8 mouse cellular contexts compared by ENCODE assay signal in the genomic region with DNA sequence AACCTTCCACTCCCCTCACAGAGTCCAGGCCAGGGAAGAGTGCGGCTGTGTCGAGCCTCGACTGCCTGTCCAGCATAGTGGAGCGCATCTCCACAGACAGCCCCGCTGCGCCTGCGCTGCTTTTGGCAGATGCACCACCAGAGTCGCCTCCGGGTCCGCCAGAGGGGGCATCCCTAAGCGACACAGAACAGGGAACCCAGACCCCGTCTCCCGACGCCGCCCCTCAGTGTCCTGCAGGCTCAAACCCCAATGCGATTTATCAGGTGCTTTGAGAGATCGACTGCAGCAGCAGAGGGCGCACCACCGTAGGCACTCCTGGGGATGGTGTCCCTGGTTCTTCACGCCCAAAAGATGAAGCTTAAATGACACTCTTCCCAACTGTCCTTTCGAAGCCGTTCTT. TPM values are rescaled to one million over a fixed set of nuclear protein-coding genes. Genes with fewer than 3 reads are reported as not detected.
DNase-seq lines count a peak whose midpoint lies in the region; ATAC-seq and TF ChIP-seq lines count a peak whose summit lies in the region.

No protein-coding gene starts in this region.

- H3K36me3 ChIP-seq in kidney, embryonic 16.5 days (ENCODE audit: insufficient read depth, low read length), result no peaks in the 10 kb centered on the region
- no peaks in the 10 kb centered on the region for H3K36me3 ChIP-seq in embryonic facial prominence, embryonic 13.5 days
- no peaks in the 10 kb centered on the region for H3K36me3 ChIP-seq in limb, embryonic 13.5 days

- 1% methylated on average over 22 of the region's 22 CpGs for WGBS in kidney, embryonic 16.5 days
- 7% methylated on average over 22 of the region's 22 CpGs for WGBS in bone marrow, adult 2 months
- 3% methylated on average over 22 of the region's 22 CpGs for WGBS in embryonic facial prominence, embryonic 13.5 days
- WGBS in limb, embryonic 13.5 days, result 3% methylated on average over 22 of the region's 22 CpGs

- TF ChIP-seq POLR2A in bone marrow, adult 2 months (IDR thresholded peaks at IDR 0.05; ENCODE audit: borderline replicate concordance, control insufficient read depth, low read depth, low read length), result no peak

- H3K4me2 ChIP-seq in kidney, embryonic 16.5 days (replicated peaks; ENCODE audit: low read depth, low read length), result no peak overlapping the region
- peak overlapping the region; percentile 54 for H3K4me2 ChIP-seq in embryonic facial prominence, embryonic 13.5 days
- peak overlapping the region; percentile 55 for H3K4me2 ChIP-seq in limb, embryonic 13.5 days (replicated peaks)

- no peak overlapping the region for H3K27ac ChIP-seq in kidney, embryonic 16.5 days (ENCODE audit: low read length)
- no peak overlapping the region for H3K27ac ChIP-seq in bone marrow, adult 2 months (ENCODE audit: control insufficient read depth, insufficient read depth, low read depth, low read length, poor library complexity)
- no peak overlapping the region for H3K27ac ChIP-seq in embryonic facial prominence, embryonic 13.5 days
- no peak overlapping the region; the same call in 1 of the 2 replicates for H3K27ac ChIP-seq in limb, embryonic 13.5 days

- peaks cover 63% of the 10 kb centered on the region for H3K27me3 ChIP-seq in kidney, embryonic 16.5 days (ENCODE audit: insufficient read depth, low read length)
- peaks cover 79% of the 10 kb centered on the region for H3K27me3 ChIP-seq in embryonic facial prominence, embryonic 13.5 days
- H3K27me3 ChIP-seq in limb, embryonic 13.5 days, result peaks cover 83% of the 10 kb centered on the region

- no peaks in the 10 kb centered on the region for H3K9me3 ChIP-seq in kidney, embryonic 16.5 days (ENCODE audit: low read length)
- no peaks in the 10 kb centered on the region for H3K9me3 ChIP-seq in embryonic facial prominence, embryonic 13.5 days
- no peaks in the 10 kb centered on the region for H3K9me3 ChIP-seq in limb, embryonic 13.5 days

- DNase-seq in kidney, postnatal 4 days, result peak; percentile 28 to 46
- peak; percentile 42 for DNase-seq in thymus, postnatal 25 days
- no peak for DNase-seq in left cerebral cortex, postnatal 25 days (ENCODE audit: low spot score in 2 of 2)
- DNase-seq in left cerebral cortex, postnatal 10 days (ENCODE audit: extremely low spot score in 1 of 2, low spot score in 2 of 2), result no peak

- no peak overlapping the region for H3K9ac ChIP-seq in kidney, embryonic 16.5 days (replicated peaks; ENCODE audit: low read length)
- no peak overlapping the region for H3K9ac ChIP-seq in embryonic facial prominence, embryonic 13.5 days
- peak overlapping the region; percentile 36; the same call in 1 of the 2 replicates for H3K9ac ChIP-seq in limb, embryonic 13.5 days

- TF ChIP-seq CTCF in bone marrow, adult 2 months (IDR thresholded peaks at IDR 0.05; ENCODE audit: control insufficient read depth, insufficient read depth, low read length), result peak; percentile 49; the same call in 1 of the 2 replicates

- peaks cover 11% of the 10 kb centered on the region for H3K4me1 ChIP-seq in kidney, embryonic 16.5 days (ENCODE audit: insufficient read depth, low read length)
- H3K4me1 ChIP-seq in bone marrow, adult 2 months (ENCODE audit: control insufficient read depth, insufficient read depth, low read length), result no peaks in the 10 kb centered on the region
- H3K4me1 ChIP-seq in embryonic facial prominence, embryonic 13.5 days, result peaks cover 26% of the 10 kb centered on the region
- H3K4me1 ChIP-seq in limb, embryonic 13.5 days, result peaks cover 19% of the 10 kb centered on the region

- intact Hi-C loops in left cerebral cortex, postnatal 25 days (cut with DNase I), result loop anchor here (10.0 kb wide), 1 partner anchor 283 kb away; no protein-coding TSS in a partner anchor
- intact Hi-C loops in left cerebral cortex, postnatal 10 days (cut with DNase I), result loop anchor here (2.0 kb wide), 2 partner anchors 97 to 281 kb away; no protein-coding TSS in a partner anchor

- no peak overlapping the region for H3K4me3 ChIP-seq in kidney, embryonic 16.5 days (ENCODE audit: low read length)
- no peak overlapping the region for H3K4me3 ChIP-seq in bone marrow, adult 2 months (replicated peaks; ENCODE audit: control insufficient read depth, low read depth, low read length)
- peak overlapping the region; percentile 35 for H3K4me3 ChIP-seq in embryonic facial prominence, embryonic 13.5 days
- H3K4me3 ChIP-seq in limb, embryonic 13.5 days, result peak overlapping the region; percentile 37

- ATAC-seq in kidney, embryonic 16.5 days (ENCODE audit: low FRiP score, low TSS enrichment), result no peak
- no peak for ATAC-seq in embryonic facial prominence, embryonic 13.5 days (ENCODE audit: insufficient number of reproducible peaks, insufficient read depth, low FRiP score, low TSS enrichment, low read depth)
- no peak for ATAC-seq in limb, embryonic 13.5 days (ENCODE audit: low FRiP score, low read depth)

RNA-seq across cellular contexts. Expression of a gene that starts 1.8 kb away (rescaled TPM):
- 0.69 and 0.81 TPM in 2 replicates for polyA plus RNA-seq in kidney, embryonic 16.5 days (2015; fragmentation: Nextera tagmentation; extraction: Ambion mirVana)
- not detected in 2 replicates for polyA plus RNA-seq in bone marrow, adult 2 months (2011; ENCODE audit: insufficient read depth, insufficient read length, low replicate concordance, missing spikeins)
- polyA plus RNA-seq in embryonic facial prominence, embryonic 13.5 days (2015; fragmentation: Nextera tagmentation; extraction: Ambion mirVana), result 10.2 and 14.5 TPM in 2 replicates
- 59.2 and 69.5 TPM in 2 replicates for polyA plus RNA-seq in limb, embryonic 13.5 days (2015; fragmentation: Nextera tagmentation; extraction: Ambion mirVana)
- under 1 TPM in 1 of 2 experiments, not detected in 1; 0.18 TPM for total RNA-seq in left cerebral cortex, postnatal 25 days (2021)
- not detected for total RNA-seq in left cerebral cortex, postnatal 10 days (2021)

RNA-seq across cellular contexts. Expression of a gene that starts 18.2 kb away (rescaled TPM):
- 0.04 TPM in 1 of 2 replicates, not detected in the other for polyA plus RNA-seq in kidney, embryonic 16.5 days (2015; fragmentation: Nextera tagmentation; extraction: Ambion mirVana)
- 0.25 and 0.32 TPM in 2 replicates for polyA plus RNA-seq in bone marrow, adult 2 months (2011; ENCODE audit: insufficient read depth, insufficient read length, low replicate concordance, missing spikeins)
- 0.34 and 0.39 TPM in 2 replicates for polyA plus RNA-seq in embryonic facial prominence, embryonic 13.5 days (2015; fragmentation: Nextera tagmentation; extraction: Ambion mirVana)
- 0.06 and 0.60 TPM in 2 replicates for polyA plus RNA-seq in limb, embryonic 13.5 days (2015; fragmentation: Nextera tagmentation; extraction: Ambion mirVana)
- total RNA-seq in left cerebral cortex, postnatal 25 days (2021), result 100 to 1,000 TPM; 115 to 131 TPM
- 10 to 100 TPM; 52.9 to 53.4 TPM for total RNA-seq in left cerebral cortex, postnatal 10 days (2021)

Comparison
In these comparisons a context has a peak if more than half of its experiments do, and no peak if none do; other contexts are left out.
1. DNase-seq: peak in kidney, postnatal 4 days (2 of 2) and thymus, postnatal 25 days (single experiment); none in left cerebral cortex, postnatal 25 days (0 of 2) and left cerebral cortex, postnatal 10 days (0 of 2).
2. H3K4me3 ChIP-seq: peak in embryonic facial prominence, embryonic 13.5 days (single experiment) and limb, embryonic 13.5 days (single experiment); none in kidney, embryonic 16.5 days (single experiment) and bone marrow, adult 2 months (single experiment).